Mouse (Mus musculus) ES-E14 (cell line): ENCODE measurements around the gene Mrps6. TPM values are rescaled to one million over a fixed set of nuclear protein-coding genes. Genes with fewer than 3 reads are reported as not detected.

ENCODE experiments used
- DNase-seq: peaks from one replicate; pipeline ENCODE4 v3.0.0-alpha.2; 2013; ENCODE audit warnings: low read depth, low spot score
- H3K27ac ChIP-seq: 2 replicates; pipeline ENCODE4 v1.5.1; 2012; ENCODE audit warnings: low read depth, mild to moderate bottlenecking, low read length, moderate library complexity, mixed read lengths; ENCODE audit not compliant: poor library complexity, insufficient read depth, severe bottlenecking
- H3K36me3 ChIP-seq: 2 replicates; pipeline ENCODE4 v1.6.1; 2012; ENCODE audit warnings: mild to moderate bottlenecking, low read length, moderate library complexity, mixed read lengths; ENCODE audit not compliant: control insufficient read depth, poor library complexity, insufficient read depth, severe bottlenecking
- H3K4me1 ChIP-seq, 2 experiments: fragments of 150-350 bp in 1 of 2; sonication (generic) in 1 of 2; 2 replicates each; pipeline ENCODE4 v1.6.1; 2012; ENCODE audit warnings: low read length in 2 of 2, mild to moderate bottlenecking in 1 of 2, mixed read lengths in 1 of 2; ENCODE audit not compliant: control insufficient read depth in 2 of 2, insufficient read depth in 2 of 2, poor library complexity in 1 of 2
- H3K4me3 ChIP-seq, 2 experiments: fragments of 150-350 bp in 1 of 2; sonication (generic) in 1 of 2; 2 replicates each; pipeline ENCODE4 v1.5.1; 2012; ENCODE audit warnings: low read length in 2 of 2, low read depth in 1 of 2, mild to moderate bottlenecking in 1 of 2, mixed read lengths in 1 of 2; ENCODE audit not compliant: insufficient read depth in 1 of 2, poor library complexity in 1 of 2, severe bottlenecking in 1 of 2
- H3K9ac ChIP-seq: 2 replicates; pipeline ENCODE4 v1.6.1; 2012; ENCODE audit warnings: low read depth, mild to moderate bottlenecking, low read length, mixed read lengths; ENCODE audit not compliant: poor library complexity, insufficient read depth, severe bottlenecking
- H3K9me3 ChIP-seq: fragments of 150-350 bp; sonication (generic); 2 replicates; pipeline ENCODE4 v1.6.1; 2012; ENCODE audit warnings: low read depth, mild to moderate bottlenecking, low read length; ENCODE audit not compliant: control insufficient read depth, insufficient read depth
- CHD2 ChIP-seq: IDR thresholded peaks from 2 replicates; pipeline ENCODE4 v1.6.1; 2014; ENCODE audit warnings: mild to moderate bottlenecking, low read depth, low read length, inconsistent platforms
- HCFC1 ChIP-seq: IDR thresholded peaks from 2 replicates; pipeline ENCODE4 v1.6.1; 2012; ENCODE audit warnings: low read length, inconsistent platforms, borderline replicate concordance; ENCODE audit not compliant: insufficient read depth
- MAFK ChIP-seq: IDR thresholded peaks from 2 replicates; pipeline ENCODE4 v1.6.1; 2014; ENCODE audit warnings: mild to moderate bottlenecking, low read depth, low read length, inconsistent platforms; ENCODE audit not compliant: insufficient read depth
- ZC3H11A ChIP-seq: IDR thresholded peaks from 2 replicates; pipeline ENCODE4 v1.6.1; 2012; ENCODE audit warnings: low read depth, mild to moderate bottlenecking, inconsistent platforms, low read length, borderline replicate concordance
- ZNF384 ChIP-seq: IDR thresholded peaks from 2 replicates; pipeline ENCODE4 v1.6.1; 2012; ENCODE audit warnings: low read depth, low read length, inconsistent platforms
- in situ Hi-C, 2 experiments: fragments of 600-800 bp; cut with MboI; formaldehyde crosslinking; loops; one replicate each; pipeline ENCODE4 v1.15.1; 2025; ENCODE audit warnings: low sequenced_read_pairs in 2 of 2, inconsistent platforms in 1 of 2; ENCODE audit not compliant: unreplicated experiment in 2 of 2
- total RNA-seq: library from RNA; depleted of rRNA; stranded (reverse); fragments of 300-350 nt; gene quantifications from 2 replicates; pipeline ENCODE4 v1.2.3, GENCODE M21; 2012

The Mrps6 gene
- total RNA-seq, 1 experiment, result 30.4 TPM

- in situ Hi-C loops, result no loop called here
- peaks cover 0 to 2% of the 10 kb centered on the region in 2 experiments; a peak in 2 of 4 replicates for H3K4me1 ChIP-seq
- DNase-seq, result no peak
- no peak overlapping the region for H3K4me3 ChIP-seq
- no peaks in the 10 kb centered on the region for H3K36me3 ChIP-seq
- no peak overlapping the region for H3K9ac ChIP-seq
- TF ChIP-seq ZC3H11A (no peak), CHD2 (no peak), MAFK (no peak), HCFC1 (no peak), ZNF384 (no peak)
- no peak overlapping the region for H3K27ac ChIP-seq
- H3K9me3 ChIP-seq, result no peaks in the 10 kb centered on the region
These were observed 69.2 kb downstream of the Mrps6 start for GRCm38 (mm10) chr16:92127226-92127625.

GRCm38 (mm10) chr16:92127666-92128065 lies 69.6 kb downstream of the Mrps6 start:
- Histone ChIP-seq H3K36me3 (no peaks in the 10 kb centered on the region), H3K4me3 (no peak overlapping the region), H3K4me1 (peaks cover 0 to 2% of the 10 kb centered on the region in 2 experiments; a peak in 2 of 4 replicates), H3K9ac (no peak overlapping the region), H3K9me3 (no peaks in the 10 kb centered on the region), H3K27ac (no peak overlapping the region)
- in situ Hi-C loops, result no loop called here
- TF ChIP-seq MAFK, result no peak
- TF ChIP-seq ZNF384, result no peak
- TF ChIP-seq CHD2, result no peak
- no peak for TF ChIP-seq ZC3H11A
- TF ChIP-seq HCFC1, result no peak
- DNase-seq, result no peak

DNA sequence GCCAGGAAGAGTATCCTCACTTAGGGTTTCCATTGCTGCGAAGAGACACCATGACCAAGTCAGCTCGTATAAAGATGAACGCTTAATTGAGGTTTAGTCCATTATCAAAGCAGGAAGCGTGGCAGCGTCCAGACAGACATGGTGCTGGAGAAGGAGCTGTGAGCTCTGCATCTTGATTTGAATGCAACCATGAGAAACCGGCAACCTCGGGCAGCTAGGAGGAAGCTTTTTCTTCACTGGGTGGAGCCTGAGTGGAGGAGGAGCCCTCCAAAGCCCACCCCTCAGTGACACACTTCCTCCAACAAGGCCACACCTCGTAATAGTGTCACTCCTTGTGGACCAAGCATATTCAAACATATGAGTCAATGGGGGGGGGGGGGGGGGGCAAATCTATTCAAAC lies 71.8 kb downstream of the Mrps6 start:
- in situ Hi-C loops, result no loop called here
- Histone ChIP-seq H3K27ac (no peak overlapping the region), H3K4me3 (no peak overlapping the region), H3K9me3 (no peaks in the 10 kb centered on the region), H3K36me3 (no peaks in the 10 kb centered on the region), H3K4me1 (peaks cover 0 to 2% of the 10 kb centered on the region in 2 experiments; a peak in 2 of 4 replicates), H3K9ac (no peak overlapping the region)
- no peak for DNase-seq
- TF ChIP-seq ZNF384 (no peak), CHD2 (no peak), MAFK (no peak), HCFC1 (no peak), ZC3H11A (no peak)

GRCm38 (mm10) chr16:92132511-92132910 lies 74.4 kb downstream of the Mrps6 start:
- in situ Hi-C loops, result no loop called here
- Histone ChIP-seq H3K4me1 (peaks cover 0 to 2% of the 10 kb centered on the region in 2 experiments; a peak in 1 of 4 replicates), H3K9me3 (no peaks in the 10 kb centered on the region), H3K4me3 (no peak overlapping the region), H3K27ac (no peak overlapping the region), H3K36me3 (no peaks in the 10 kb centered on the region), H3K9ac (no peak overlapping the region)
- TF ChIP-seq CHD2, result no peak
- TF ChIP-seq ZNF384, result no peak
- TF ChIP-seq MAFK, result no peak
- DNase-seq, result no peak

DNA sequence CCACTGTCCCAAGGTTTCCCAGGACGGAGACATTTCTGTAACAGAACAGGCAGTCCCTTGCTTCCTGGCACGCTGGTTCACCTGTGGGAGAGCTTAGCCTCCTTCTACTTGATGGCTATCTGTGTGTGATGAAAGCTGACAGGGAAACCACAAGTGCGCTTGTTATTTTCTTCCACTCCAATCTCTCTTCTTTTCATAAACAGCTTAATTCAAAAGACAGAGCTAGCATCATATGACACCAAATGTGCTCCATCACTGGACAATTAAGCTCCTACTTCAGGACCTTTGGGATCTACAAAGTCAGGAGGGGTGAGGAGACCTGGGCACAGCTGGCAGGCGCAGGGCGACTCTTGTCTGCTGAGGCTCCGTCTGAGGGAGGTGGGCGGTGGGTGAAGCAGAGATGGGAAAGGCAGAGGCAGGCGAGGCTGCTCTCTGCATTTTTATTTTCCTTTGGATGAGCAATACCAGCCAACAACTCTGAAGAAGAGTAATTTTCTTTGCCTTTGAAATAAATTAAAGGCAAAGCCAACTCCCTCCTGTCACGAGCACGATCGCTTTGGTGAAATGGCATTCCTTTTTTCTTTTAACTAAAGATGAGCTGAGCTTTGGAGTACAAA lies 76.2 kb downstream of the Mrps6 start:
- no peak for DNase-seq
- no peak overlapping the region for H3K27ac ChIP-seq
- no peak overlapping the region for H3K4me3 ChIP-seq
- H3K36me3 ChIP-seq, result no peaks in the 10 kb centered on the region
- no peak overlapping the region for H3K9ac ChIP-seq
- H3K4me1 ChIP-seq, result peaks cover 0 to 2% of the 10 kb centered on the region in 2 experiments; a peak in 1 of 4 replicates
- in situ Hi-C loops, result no loop called here
- H3K9me3 ChIP-seq, result no peaks in the 10 kb centered on the region
- TF ChIP-seq HCFC1, result no peak
